13 mouse cellular contexts compared by ENCODE assay signal in genomic region chr17:30178402-30178801, GRCm38 (mm10).
DNase-seq lines count a peak whose midpoint lies in the region; ATAC-seq and TF ChIP-seq lines count a peak whose summit lies in the region.
"Had no signal": no experiment of that assay in that cellular context is flagged by ENCODE, and none has a peak within 500 bp of the region (broad histone marks: within the 10 kb centered on the region; RNA-seq: fewer than 3 reads in every experiment).

No protein-coding gene starts in this region.

- peak; percentile 20 for DNase-seq in forebrain, embryonic 11.5 days (ENCODE audit: low spot score)
- peak; percentile 50 for DNase-seq in kidney, adult 9 months
- DNase-seq in cerebellum, postnatal 14 days, result peak; percentile 71 to 75
- DNase-seq in stomach, postnatal 0 days (ENCODE audit: low spot score), result peak; percentile 9
- DNase-seq in lung, postnatal 14 days, result no peak
- DNase-seq in ovary, postnatal 14 days (ENCODE audit: low spot score), result no peak
- DNase-seq: thymus, postnatal 14 days had no signal

- no peaks in the 10 kb centered on the region for H3K9me3 ChIP-seq in forebrain, embryonic 11.5 days (ENCODE audit: control insufficient read depth, low read length)
- H3K9me3 ChIP-seq in forebrain, embryonic 13.5 days (replicated peaks), result no peaks in the 10 kb centered on the region
- H3K9me3 ChIP-seq in kidney, embryonic 14.5 days (ENCODE audit: control insufficient read depth, low read length), result no peaks in the 10 kb centered on the region
- no peaks in the 10 kb centered on the region for H3K9me3 ChIP-seq in stomach, postnatal 0 days (ENCODE audit: control insufficient read depth, low read length)
- H3K9me3 ChIP-seq: embryonic facial prominence, embryonic 15.5 days; forebrain, embryonic 12.5 days had no signal

- no peak for TF ChIP-seq CTCF in stomach, postnatal 0 days (IDR thresholded peaks at IDR 0.05; ENCODE audit: low read depth)

- no peak overlapping the region for H3K4me2 ChIP-seq in forebrain, embryonic 11.5 days (ENCODE audit: low read depth, low read length, severe bottlenecking)
- H3K4me2 ChIP-seq in forebrain, embryonic 13.5 days, result no peak overlapping the region
- no peak overlapping the region for H3K4me2 ChIP-seq in kidney, embryonic 14.5 days (replicated peaks; ENCODE audit: low read depth, low read length)
- no peak overlapping the region for H3K4me2 ChIP-seq in stomach, postnatal 0 days (replicated peaks; ENCODE audit: low read depth)
- H3K4me2 ChIP-seq: embryonic facial prominence, embryonic 15.5 days; forebrain, embryonic 12.5 days had no signal

- no peak overlapping the region for H3K4me3 ChIP-seq in forebrain, embryonic 11.5 days (ENCODE audit: low read depth, low read length)
- no peak overlapping the region for H3K4me3 ChIP-seq in forebrain, embryonic 13.5 days
- no peak overlapping the region for H3K4me3 ChIP-seq in kidney, embryonic 14.5 days (ENCODE audit: low read length)
- H3K4me3 ChIP-seq in stomach, postnatal 0 days (ENCODE audit: low read depth, low read length), result no peak overlapping the region
- H3K4me3 ChIP-seq: embryonic facial prominence, embryonic 15.5 days; forebrain, embryonic 12.5 days had no signal

- 64% methylated on average over 1 of the region's 1 CpGs for WGBS in forebrain, embryonic 11.5 days
- WGBS in forebrain, embryonic 13.5 days, result 84% methylated on average over 1 of the region's 1 CpGs
- WGBS in kidney, embryonic 14.5 days, result 80% methylated on average over 1 of the region's 1 CpGs
- 81% methylated on average over 1 of the region's 1 CpGs for WGBS in stomach, postnatal 0 days

- no peak overlapping the region for H3K9ac ChIP-seq in forebrain, embryonic 11.5 days (ENCODE audit: low read length)
- H3K9ac ChIP-seq in forebrain, embryonic 13.5 days, result no peak overlapping the region
- no peak overlapping the region for H3K9ac ChIP-seq in kidney, embryonic 14.5 days (ENCODE audit: low read depth, low read length)
- no peak overlapping the region for H3K9ac ChIP-seq in stomach, postnatal 0 days (ENCODE audit: low read length)
- H3K9ac ChIP-seq: embryonic facial prominence, embryonic 15.5 days; forebrain, embryonic 12.5 days; liver, embryonic 14.5 days had no signal

- no peaks in the 10 kb centered on the region for H3K27me3 ChIP-seq in forebrain, embryonic 11.5 days (ENCODE audit: control insufficient read depth, insufficient read depth, low read length)
- H3K27me3 ChIP-seq in forebrain, embryonic 13.5 days, result no peaks in the 10 kb centered on the region
- no peaks in the 10 kb centered on the region for H3K27me3 ChIP-seq in kidney, embryonic 14.5 days (ENCODE audit: control insufficient read depth, insufficient read depth, low read length)
- no peaks in the 10 kb centered on the region for H3K27me3 ChIP-seq in stomach, postnatal 0 days (ENCODE audit: control insufficient read depth, insufficient read depth, low read length)
- H3K27me3 ChIP-seq: embryonic facial prominence, embryonic 15.5 days; forebrain, embryonic 12.5 days had no signal

- TF ChIP-seq EP300 in stomach, postnatal 0 days (optimal IDR thresholded peaks at IDR 0.05), result no peak

- H3K27ac ChIP-seq in forebrain, embryonic 11.5 days (ENCODE audit: low read depth, low read length), result no peak overlapping the region
- no peak overlapping the region for H3K27ac ChIP-seq in forebrain, embryonic 13.5 days
- no peak overlapping the region for H3K27ac ChIP-seq in kidney, embryonic 14.5 days (ENCODE audit: low read depth, low read length)
- no peak overlapping the region for H3K27ac ChIP-seq in stomach, postnatal 0 days (replicated peaks)
- H3K27ac ChIP-seq: embryonic facial prominence, embryonic 15.5 days; forebrain, embryonic 12.5 days; liver, embryonic 14.5 days had no signal

- ATAC-seq in forebrain, embryonic 11.5 days (replicated peaks; ENCODE audit: low FRiP score), result no peak
- ATAC-seq in forebrain, embryonic 13.5 days, result no peak
- no peak for ATAC-seq in kidney, embryonic 14.5 days (ENCODE audit: low FRiP score, low TSS enrichment)
- no peak for ATAC-seq in stomach, postnatal 0 days (ENCODE audit: low FRiP score, low TSS enrichment)
- ATAC-seq: hindbrain, embryonic 16.5 days had no signal

- no peaks in the 10 kb centered on the region for H3K4me1 ChIP-seq in forebrain, embryonic 11.5 days (replicated peaks; ENCODE audit: control insufficient read depth, insufficient read depth, low read length)
- H3K4me1 ChIP-seq in forebrain, embryonic 13.5 days, result peaks cover 21% of the 10 kb centered on the region
- H3K4me1 ChIP-seq in kidney, embryonic 14.5 days (ENCODE audit: control insufficient read depth, insufficient read depth, low read length), result no peaks in the 10 kb centered on the region
- H3K4me1 ChIP-seq in stomach, postnatal 0 days (replicated peaks; ENCODE audit: control insufficient read depth, insufficient read depth), result no peaks in the 10 kb centered on the region
- H3K4me1 ChIP-seq: forebrain, embryonic 12.5 days had no signal

- H3K36me3 ChIP-seq in forebrain, embryonic 11.5 days (ENCODE audit: control insufficient read depth, insufficient read depth, low read length), result no peaks in the 10 kb centered on the region
- H3K36me3 ChIP-seq in forebrain, embryonic 13.5 days (ENCODE audit: poor library complexity, severe bottlenecking), result peaks cover 4% of the 10 kb centered on the region; the same call in 1 of the 2 replicates
- H3K36me3 ChIP-seq in kidney, embryonic 14.5 days (ENCODE audit: control insufficient read depth, insufficient read depth, low read length), result no peaks in the 10 kb centered on the region
- no peaks in the 10 kb centered on the region for H3K36me3 ChIP-seq in stomach, postnatal 0 days (ENCODE audit: control insufficient read depth, insufficient read depth, low read length)

Comparison
In these comparisons a context has a peak if more than half of its experiments do, and no peak if none do; other contexts are left out.
1. DNase-seq: peak in forebrain, embryonic 11.5 days (single experiment), kidney, adult 9 months (single experiment), cerebellum, postnatal 14 days (2 of 2) and stomach, postnatal 0 days (single experiment); none in lung, postnatal 14 days (single experiment) and ovary, postnatal 14 days (single experiment).